Mouse (Mus musculus) bone marrow macrophage, adult 2 months (primary cell): ENCODE results near the gene Stxbp1. TPM values are rescaled to one million over a fixed set of nuclear protein-coding genes. Genes with fewer than 3 reads are reported as not detected.
"Not testable (repeated sequence)": the region's sequence is repeated elsewhere in the genome, so short reads cannot be mapped to it uniquely, and the experiment has no call there.

Source experiments
- H3K27ac ChIP-seq: 2 replicates; pipeline ENCODE4 v1.5.1; 2012; ENCODE audit warnings: low read depth, low read length; ENCODE audit not compliant: insufficient read depth
- H3K4me1 ChIP-seq: 2 replicates; pipeline ENCODE4 v1.6.1; 2012; ENCODE audit warnings: low read length; ENCODE audit not compliant: control insufficient read depth, insufficient read depth
- H3K4me3 ChIP-seq: 2 replicates; pipeline ENCODE4 v1.5.1; 2012; ENCODE audit warnings: mild to moderate bottlenecking, low read length, moderate library complexity; ENCODE audit not compliant: insufficient read depth
- CTCF ChIP-seq: IDR thresholded peaks from 2 replicates; pipeline ENCODE4 v1.5.1; 2012; ENCODE audit warnings: low read depth, mild to moderate bottlenecking, low read length, moderate library complexity
- POLR2A ChIP-seq: IDR thresholded peaks from 2 replicates; pipeline ENCODE4 v1.6.1; 2012; ENCODE audit warnings: mild to moderate bottlenecking, low read depth, low read length, borderline replicate concordance
- polyA plus RNA-seq: library from polyadenylated mRNA; stranded (reverse); fragments of >200 nt; gene quantifications from 2 replicates; pipeline ENCODE4 v1.2.4, GENCODE M21; 2012; ENCODE audit not compliant: missing spikeins, insufficient read depth, insufficient read length

Gene Stxbp1
- polyA plus RNA-seq, 1 experiment: 17.7 TPM

DNA sequence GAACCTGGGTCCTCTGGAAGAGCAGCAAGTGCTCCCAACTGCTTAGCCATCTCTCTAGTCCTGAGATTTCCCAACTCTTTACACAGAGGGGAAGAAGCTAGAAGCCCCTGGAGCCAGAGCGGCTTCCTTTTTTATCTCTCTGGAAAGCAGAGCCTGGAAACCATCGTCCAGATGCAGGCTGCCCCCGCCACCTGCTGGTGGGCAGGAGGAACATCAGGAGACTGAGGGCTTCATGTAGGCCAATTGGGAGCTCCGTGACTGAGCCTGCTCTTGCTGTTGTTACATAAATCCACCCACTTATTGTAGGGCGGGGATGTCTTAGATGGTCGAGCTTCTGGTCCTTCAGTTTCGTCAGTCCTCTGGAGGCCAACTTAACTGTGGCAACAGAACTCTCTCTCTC lies 10.5 kb upstream of the Stxbp1 start:
- TF ChIP-seq POLR2A (no peak), CTCF (peak; percentile 80)
- Histone ChIP-seq H3K4me1 (peaks cover 2% of the 10 kb centered on the region), H3K27ac (no peak overlapping the region), H3K4me3 (no peak overlapping the region)

DNA sequence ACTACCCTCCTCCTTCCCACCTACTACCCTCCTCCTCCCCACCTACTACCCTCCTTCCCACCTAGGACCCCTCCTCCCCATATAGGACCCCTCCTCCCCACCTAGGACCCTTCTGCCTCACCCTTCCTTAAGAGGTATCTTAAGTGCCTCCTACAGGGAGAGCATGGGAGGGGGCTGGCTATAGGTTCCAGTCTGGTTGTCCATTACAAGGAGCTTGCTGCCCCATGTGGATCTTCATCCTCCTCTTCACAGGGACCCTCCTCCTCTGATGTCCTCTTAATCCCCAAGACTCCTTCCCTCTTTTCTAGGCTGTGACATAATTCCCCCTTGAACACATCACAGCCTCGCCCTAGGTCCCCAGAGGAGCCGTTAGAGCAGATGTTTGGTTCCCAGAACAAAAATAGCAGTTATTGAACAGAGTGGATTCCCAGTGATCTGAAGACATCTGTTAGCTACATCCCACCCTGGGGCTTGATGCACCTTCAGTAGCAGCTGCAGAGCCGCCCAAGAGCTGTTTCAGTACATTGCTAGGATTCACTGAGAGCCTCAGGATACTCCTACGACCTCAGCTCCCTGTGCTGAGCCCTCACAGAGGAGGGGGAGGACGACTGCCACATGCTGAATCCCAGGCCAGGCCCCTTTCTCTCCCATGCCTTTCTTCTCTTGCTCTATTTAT lies 8.9 kb upstream of the Stxbp1 start:
- TF ChIP-seq CTCF: no peak
- TF ChIP-seq POLR2A: no peak
- Histone ChIP-seq H3K4me1 (no peaks in the 10 kb centered on the region), H3K27ac (no peak overlapping the region), H3K4me3 (no peak overlapping the region)

DNA sequence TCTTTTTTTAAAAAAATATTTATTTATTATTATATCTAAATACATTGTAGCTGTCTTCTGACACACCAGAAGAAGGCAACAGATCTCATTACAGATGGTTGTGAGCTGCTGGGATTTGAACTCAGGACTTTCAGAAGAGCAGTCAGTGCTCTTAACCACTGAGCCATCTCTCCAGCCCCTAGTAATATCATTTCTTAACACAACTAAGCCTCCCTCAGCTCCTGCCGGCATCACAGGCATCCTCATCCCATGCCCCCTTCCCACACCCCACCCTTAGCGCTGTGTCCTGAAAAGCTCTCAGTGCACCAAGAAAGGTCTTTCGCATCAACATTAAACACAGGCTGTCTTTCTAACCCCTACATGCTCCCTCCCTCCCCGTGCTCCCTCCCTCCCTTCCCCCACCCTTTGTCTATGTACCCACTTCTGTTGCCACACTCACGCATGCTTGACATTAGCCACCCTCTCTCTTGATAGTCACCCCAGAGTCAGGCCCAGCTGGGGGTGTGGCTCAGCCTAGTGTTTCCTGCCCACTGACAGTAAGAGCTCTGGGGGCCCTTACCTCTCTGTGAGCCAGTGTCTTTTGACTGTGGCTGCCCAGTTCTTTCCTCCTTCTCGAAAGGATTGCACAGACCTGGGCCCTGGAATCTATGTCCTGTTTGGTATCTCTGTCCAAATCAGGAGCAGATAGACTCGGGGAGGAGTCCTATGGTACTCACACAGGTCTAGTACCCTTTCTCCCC lies 8.2 kb upstream of the Stxbp1 start:
- no peaks in the 10 kb centered on the region for H3K4me1 ChIP-seq
- no peak overlapping the region for H3K27ac ChIP-seq
- H3K4me3 ChIP-seq: no peak overlapping the region
- TF ChIP-seq POLR2A: no peak
- no peak for TF ChIP-seq CTCF

DNA sequence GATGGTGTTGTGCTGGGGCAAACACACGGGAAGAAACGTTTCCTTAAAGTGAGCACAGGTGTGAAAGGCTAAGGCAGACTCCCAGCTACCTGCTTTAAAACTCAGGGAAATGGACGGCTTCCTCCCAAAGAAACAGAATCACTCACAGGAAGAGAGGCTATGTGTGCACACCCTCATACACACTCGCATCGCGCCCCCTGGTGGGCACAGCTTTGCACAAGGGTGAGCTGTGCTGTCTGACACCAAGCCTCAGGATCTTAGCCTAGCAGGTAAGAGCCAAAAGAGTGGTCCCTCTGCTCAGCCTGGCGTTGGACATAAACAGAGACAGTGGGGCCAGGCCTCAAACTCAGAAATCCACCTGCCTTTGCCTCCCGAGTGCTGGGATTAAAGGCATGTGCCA lies 7.2 kb upstream of the Stxbp1 start:
- Histone ChIP-seq H3K27ac (no peak overlapping the region), H3K4me1 (no peaks in the 10 kb centered on the region), H3K4me3 (no peak overlapping the region)
- TF ChIP-seq POLR2A (no peak), CTCF (peak; percentile 84)

DNA sequence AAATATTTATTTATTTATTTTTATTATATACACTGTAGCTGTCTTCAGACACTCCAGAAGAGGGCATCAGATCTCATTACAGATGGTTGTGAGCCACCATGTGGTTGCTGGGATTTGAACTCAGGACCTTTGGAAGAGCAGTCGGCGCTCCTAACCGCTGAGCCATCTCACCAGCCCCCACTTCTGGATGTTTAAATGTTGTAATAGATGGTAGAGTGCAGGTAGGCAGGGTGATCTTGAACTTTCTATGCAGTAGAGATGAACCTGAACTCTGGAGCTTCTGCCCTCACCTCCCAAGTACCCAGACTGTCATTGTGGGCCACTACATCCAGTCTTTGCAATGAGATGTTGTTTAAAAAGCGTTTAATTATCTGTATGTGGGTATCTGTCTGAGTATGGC lies 6.7 kb upstream of the Stxbp1 start:
- H3K4me3 ChIP-seq, H3K27ac ChIP-seq, H3K4me1 ChIP-seq: not testable (repeated sequence)

DNA sequence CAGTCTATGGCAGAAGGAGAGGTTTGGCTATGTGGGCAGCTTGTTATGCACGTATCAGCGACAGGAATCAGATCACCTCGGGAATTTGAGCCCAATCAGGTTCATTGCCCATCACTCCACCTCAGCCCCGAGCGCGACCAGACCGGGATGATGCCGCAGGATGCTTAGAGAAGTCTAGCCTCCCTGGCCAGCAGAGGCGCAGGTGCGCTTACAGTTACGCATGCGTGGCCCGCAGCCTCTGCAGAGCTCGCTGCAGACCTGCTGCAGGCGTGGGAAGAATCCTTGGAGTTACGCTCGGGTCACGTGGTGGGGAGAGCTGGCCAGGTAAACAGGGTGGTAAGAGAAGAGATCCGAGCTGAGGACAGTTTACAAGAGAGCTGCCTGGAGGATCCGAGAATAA lies 5.1 kb upstream of the Stxbp1 start:
- Histone ChIP-seq H3K4me1 (no peaks in the 10 kb centered on the region), H3K27ac (no peak overlapping the region), H3K4me3 (no peak overlapping the region)
- TF ChIP-seq POLR2A: no peak
- no peak for TF ChIP-seq CTCF

DNA sequence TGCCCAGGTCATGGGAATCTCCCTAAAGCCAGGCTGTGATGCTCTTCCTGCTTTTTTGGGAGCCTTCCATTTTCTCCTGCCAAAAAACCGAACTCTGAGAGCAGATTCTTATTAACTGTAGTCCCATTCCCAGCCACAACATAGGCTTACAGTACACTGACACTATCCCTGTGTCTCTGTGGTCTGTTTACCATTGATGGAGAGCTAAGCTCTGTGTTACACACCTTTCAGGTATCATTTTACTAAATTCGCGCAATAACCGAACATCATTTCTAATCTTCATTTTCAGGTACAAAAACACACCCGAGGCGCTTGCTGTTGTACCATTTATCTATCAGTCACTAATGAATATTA lies 400 bp upstream of the Stxbp1 start:
- Histone ChIP-seq H3K4me3 (peak overlapping the region; percentile 25; the same call in 1 of the 2 replicates), H3K4me1 (peaks cover 2% of the 10 kb centered on the region; the same call in 1 of the 2 replicates), H3K27ac (no peak overlapping the region)
- no peak for TF ChIP-seq POLR2A

DNA sequence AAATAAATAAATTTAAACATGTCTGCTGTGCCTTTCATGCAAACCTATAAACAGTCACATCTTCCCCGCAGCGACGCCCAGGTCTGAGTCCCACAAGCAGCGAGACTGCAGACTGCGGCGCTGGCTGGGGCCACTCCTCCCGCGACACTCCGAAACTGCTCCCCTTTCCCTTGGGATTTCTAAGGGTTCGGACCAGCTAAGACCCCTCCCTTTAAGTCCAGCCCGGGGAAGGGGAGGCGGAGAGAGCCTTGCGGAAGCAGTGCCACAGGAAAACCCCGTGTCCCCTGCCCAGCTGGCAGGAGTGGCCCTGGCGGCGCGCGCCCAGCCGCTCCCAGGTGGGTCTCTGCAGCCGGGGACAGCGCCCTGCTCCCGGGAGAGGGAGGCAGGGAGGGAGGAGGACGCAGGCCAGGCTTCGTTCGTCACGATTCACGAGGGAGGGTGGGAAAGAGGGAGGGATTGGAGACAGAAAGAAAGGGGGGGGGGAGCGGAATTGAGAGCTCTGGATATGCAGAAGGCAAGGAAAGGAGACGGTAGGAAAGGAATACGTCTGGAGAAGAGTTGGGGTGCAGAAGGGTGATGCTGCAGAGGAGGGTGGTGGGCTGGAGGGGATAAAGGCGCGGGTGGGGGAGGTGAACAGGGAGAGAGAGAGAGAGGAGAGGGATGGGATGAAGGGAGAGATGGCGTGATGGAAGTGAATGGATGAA lies 792 bp downstream of the Stxbp1 start:
- TF ChIP-seq POLR2A (no peak), CTCF (no peak)
- peaks cover 4% of the 10 kb centered on the region for H3K4me1 ChIP-seq
- H3K27ac ChIP-seq: peak overlapping the region; percentile 33
- peak overlapping the region; percentile 70 for H3K4me3 ChIP-seq

DNA sequence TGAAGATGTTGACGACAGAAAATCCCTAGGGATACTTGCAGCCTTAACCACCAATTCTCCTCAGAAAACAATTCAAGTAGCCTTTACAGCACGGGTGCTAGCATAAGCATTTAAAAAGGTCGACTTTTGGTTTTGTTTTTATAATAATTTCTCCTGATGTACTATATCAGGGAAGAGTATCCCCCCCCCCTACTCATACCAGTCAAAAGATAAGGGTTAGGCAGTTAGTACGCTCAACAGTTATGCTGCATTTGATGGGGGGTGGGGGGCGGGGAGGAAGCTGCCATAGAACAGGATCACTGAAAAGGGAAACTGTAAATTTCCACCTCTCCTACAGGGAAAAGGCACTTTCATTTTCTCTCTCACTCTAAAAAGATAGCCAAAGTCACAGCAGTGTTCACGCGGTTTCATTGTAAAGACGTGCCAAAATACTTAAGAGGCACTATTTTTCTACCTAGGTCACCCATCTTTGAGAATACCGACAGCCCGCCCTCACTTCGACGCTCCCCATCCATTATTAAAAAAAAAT lies 1.4 kb downstream of the Stxbp1 start:
- peak overlapping the region; percentile 33; the same call in 1 of the 2 replicates for H3K27ac ChIP-seq

DNA sequence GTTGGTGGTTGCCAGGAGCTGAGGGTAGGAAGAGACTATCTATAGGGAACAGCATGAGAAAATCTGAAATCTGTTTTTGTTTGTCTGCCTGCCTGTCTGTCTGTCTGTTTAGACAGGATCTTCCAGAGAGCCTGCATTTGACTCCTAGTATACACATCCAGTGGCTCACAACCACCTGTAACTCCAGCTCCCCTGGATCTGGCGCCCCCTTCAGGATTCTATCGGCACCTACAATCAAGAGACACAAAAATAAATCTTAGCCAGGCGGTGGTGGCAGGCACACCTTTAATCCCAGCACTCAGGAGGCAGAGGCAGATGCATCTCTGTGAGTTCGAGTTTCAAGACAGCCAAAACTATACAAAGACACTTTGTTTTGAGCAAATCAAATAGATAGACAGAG lies 4.5 kb downstream of the Stxbp1 start:
- no peak overlapping the region for H3K4me3 ChIP-seq
- H3K4me1 ChIP-seq: peaks cover 8% of the 10 kb centered on the region
- TF ChIP-seq POLR2A: no peak
- TF ChIP-seq CTCF: peak; percentile 72
- H3K27ac ChIP-seq: no peak overlapping the region

More for the DNA sequence above, 1.4 kb downstream of the Stxbp1 start:
- TF ChIP-seq POLR2A (no peak), CTCF (no peak)
- peak overlapping the region; percentile 70 for H3K4me3 ChIP-seq
- H3K4me1 ChIP-seq: peaks cover 8% of the 10 kb centered on the region

DNA sequence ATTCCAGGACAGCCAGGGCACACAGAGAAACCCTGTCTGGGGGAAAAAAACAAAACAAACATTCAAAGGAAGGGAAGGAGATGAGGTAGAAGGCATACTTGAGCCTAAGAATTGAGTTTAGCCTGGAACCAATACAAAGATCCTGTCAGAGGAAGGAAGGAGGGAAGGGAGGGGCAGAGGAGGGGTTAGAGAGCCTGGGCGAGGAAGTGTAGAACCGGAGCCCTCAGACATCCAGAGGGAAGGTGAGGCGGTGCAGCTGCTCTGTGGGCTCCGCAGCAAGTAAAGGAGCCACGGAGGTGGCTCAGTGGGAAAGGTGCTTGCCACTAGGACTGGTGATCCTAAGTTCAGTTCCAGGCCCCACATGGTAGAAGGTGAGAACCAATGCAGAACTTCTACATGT lies 5.9 kb downstream of the Stxbp1 start:
- Histone ChIP-seq H3K4me1 (peaks cover 10% of the 10 kb centered on the region), H3K27ac (no peak overlapping the region), H3K4me3 (no peak overlapping the region)
- TF ChIP-seq POLR2A (no peak), CTCF (no peak)
